Mouse (Mus musculus): ENCODE results near the gene Huwe1. TPM values are rescaled to one million over a fixed set of nuclear protein-coding genes. Genes with fewer than 3 reads are reported as not detected.

Huwe1 gene
- 100 to 1,000 TPM; 174 to 184 TPM for total RNA-seq (2021)
- long read RNA-seq, experiment 1, partial matches to known transcripts = 0 of 6 reads
- long read RNA-seq, experiment 1, other reads (novel, unspliced or antisense) = 6 of 6 reads
- long read RNA-seq, experiment 2, partial matches to known transcripts = 1 of 7 reads
- long read RNA-seq, experiment 2, other reads (novel, unspliced or antisense) = 6 of 7 reads

- peak; percentile 46 to 47 for DNase-seq (ENCODE audit: low spot score in 2 of 2)
Measured at GRCm38 (mm10) chrX:151800701-151801511, at the start of gene Huwe1. Gene Huwe1 (plus strand): TSS chrX:151800807.

- DNase-seq (ENCODE audit: low spot score in 2 of 2) = no peak
Measured at GRCm38 (mm10) chrX:151780348-151780747, 20.3 kb upstream of the Huwe1 start.

DNA sequence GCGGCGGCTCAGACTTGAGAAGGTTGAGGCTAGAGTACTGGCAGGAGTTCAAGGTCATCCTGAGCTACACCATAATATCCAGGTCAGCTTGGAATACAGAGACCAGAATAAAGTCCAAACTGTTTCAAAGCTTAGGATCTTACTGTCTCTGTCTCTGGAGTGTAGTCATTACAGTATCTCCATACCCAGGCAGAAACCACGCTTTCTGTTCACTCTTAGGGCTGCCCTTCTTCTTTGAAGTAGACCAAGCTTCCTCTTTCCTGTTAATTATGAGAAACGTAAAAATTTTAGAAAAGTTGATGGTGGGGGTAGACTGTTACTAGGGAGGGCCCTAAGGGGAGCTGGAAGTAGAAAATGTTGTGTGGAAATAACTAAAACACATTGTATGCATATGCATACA, 17.7 kb upstream of the Huwe1 start:
- no peak for DNase-seq (ENCODE audit: low spot score in 2 of 2)

- DNase-seq (ENCODE audit: low spot score in 2 of 2) = no peak
Measured at GRCm38 (mm10) chrX:151792766-151793165, 7.8 kb upstream of the Huwe1 start.

GRCm38 (mm10) chrX:151797970-151798369, 2.6 kb upstream of the Huwe1 start:
- no peak for DNase-seq (ENCODE audit: low spot score in 2 of 2)

- peak in 1 of 2 experiments; percentile 2 for DNase-seq (ENCODE audit: low spot score in 2 of 2)
Measured at GRCm38 (mm10) chrX:151802328-151802955, 1.8 kb downstream of the Huwe1 start.

DNA sequence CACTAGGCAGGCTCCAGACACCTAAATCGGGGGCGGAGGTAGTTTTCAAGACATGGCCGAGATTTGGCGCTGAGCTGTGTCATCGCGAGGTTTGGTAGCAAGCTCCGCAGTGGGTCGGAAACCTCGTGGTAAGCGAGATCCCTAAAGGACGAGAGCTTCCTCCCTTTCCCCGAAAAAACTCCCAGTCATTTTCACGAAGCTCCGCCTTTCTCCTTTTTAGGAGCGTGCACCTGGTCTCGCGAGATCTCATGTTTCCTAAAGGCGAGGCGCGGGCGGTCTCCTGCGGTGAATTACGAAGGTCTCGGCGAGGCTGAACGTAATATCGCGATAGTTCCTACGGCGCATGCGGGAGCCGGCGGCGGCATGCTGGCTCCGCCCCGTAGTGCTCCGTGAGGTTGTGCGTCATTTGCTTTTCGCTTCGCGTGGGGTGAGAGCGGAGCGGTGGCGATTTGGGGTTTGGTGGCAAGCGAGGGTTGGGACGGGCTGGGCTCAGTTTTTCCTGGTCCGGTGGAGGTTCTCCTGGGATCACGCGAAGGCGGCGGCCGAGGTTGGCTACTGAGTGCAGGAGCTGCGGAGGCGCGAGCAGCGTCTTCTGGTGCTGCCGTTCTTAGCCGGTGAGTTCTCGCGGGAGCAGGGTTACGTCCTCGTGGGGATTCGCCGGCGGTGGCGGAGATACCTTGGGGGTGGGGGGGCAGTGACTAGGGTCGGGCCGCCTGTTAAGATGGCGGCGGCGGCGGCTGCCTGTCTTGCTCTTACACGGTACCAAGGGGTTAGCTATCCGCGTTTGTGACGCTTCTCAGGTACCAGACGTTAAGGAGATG, 2.6 kb downstream of the Huwe1 start:
- DNase-seq (ENCODE audit: low spot score in 2 of 2) = peak; percentile 81

GRCm38 (mm10) chrX:151803777-151804101, 3.1 kb downstream of the Huwe1 start:
- peak; percentile 27 to 33 for DNase-seq (ENCODE audit: low spot score in 2 of 2)

DNA sequence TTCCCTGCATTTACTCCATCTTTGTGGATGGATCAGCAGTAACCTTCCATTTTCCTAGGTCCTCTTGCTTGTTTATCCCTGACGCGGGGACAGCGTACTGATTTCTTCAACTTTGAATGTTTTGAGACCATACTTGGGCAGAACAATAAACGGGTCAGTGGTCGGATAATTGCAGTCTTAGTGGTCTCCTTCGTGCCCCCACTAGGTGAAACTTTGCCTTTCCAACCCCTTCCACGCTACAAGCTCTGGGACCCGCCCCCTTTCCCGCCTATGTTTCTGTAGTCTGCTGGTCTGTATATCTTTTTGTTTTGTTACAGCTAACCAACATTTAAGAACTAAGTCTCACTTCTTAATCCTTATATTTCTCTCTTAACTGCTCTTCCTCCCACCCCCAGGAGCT, 3.8 kb downstream of the Huwe1 start:
- DNase-seq (ENCODE audit: low spot score in 2 of 2) = no peak

DNA sequence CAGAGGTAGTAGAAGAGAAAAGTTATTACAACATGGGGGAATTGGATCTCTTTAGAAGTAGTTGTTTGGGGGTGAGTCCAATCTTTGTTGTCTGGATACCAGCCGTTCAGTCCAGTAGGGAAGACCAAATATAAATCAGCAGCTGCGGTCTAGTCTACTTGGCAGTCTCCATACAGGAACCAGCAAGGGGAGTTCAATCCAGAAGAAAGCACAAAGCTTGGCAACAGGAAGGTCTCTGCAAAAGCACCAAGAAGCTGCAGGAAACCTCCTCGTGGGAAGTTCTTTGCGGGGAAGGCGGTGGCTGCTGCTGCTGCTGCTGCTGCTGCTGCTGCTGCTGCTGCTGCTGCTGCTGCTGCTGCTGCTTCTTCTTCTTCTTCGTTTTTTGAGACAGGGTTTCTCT, 10.9 kb downstream of the Huwe1 start:
- no peak for DNase-seq (ENCODE audit: low spot score in 2 of 2)

DNA sequence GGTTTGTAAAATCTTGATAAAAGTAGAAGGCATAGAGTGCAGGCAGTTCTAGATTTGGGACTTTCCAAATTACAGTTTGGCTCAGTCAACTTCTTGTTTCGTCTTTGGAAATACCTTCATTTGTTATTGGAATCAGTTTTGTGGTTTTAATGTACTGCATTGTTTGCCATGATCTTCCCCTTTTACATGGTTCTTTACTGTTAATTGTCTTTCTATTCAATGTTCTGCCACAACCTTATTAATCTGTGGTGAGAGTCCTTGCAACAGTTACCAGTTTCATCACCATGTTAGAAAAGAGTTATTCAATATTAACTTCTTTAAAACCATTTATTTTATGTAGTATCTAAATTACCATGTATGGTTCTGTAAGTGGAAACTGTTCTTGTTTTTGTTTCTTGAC, 13.0 kb downstream of the Huwe1 start:
- no peak for DNase-seq (ENCODE audit: low spot score in 2 of 2)

DNA sequence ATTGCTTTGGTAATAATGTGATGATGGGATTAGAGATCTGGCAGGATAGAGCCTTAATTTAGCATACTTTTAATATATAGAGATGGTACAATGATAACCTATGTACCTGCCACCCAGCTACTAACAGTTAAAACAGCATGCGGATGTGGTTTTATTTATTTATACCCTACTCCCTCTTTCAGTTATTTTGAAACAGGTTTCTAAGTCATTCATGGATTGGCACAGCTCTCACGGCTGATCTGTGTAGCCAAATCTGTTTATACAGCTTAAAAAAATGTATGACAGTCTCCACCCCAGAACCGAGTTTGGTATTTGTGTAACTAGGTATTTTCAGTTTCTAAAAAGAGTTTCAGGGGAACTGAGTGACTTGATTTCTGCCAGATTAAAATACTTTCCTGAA, 17.1 kb downstream of the Huwe1 start:
- DNase-seq (ENCODE audit: low spot score in 2 of 2) = no peak

GRCm38 (mm10) chrX:151828971-151829370, 28.4 kb downstream of the Huwe1 start:
- DNase-seq (ENCODE audit: low spot score in 2 of 2) = no peak

- no peak for DNase-seq (ENCODE audit: low spot score in 2 of 2)
Measured at GRCm38 (mm10) chrX:151831260-151831659, 30.7 kb downstream of the Huwe1 start.

GRCm38 (mm10) chrX:151832982-151833381, 32.4 kb downstream of the Huwe1 start:
- DNase-seq (ENCODE audit: low spot score in 2 of 2) = no peak

- DNase-seq (ENCODE audit: low spot score in 2 of 2) = peak in 1 of 2 experiments; percentile 18
Measured at GRCm38 (mm10) chrX:151859436-151859835, 58.8 kb downstream of the Huwe1 start.

DNA sequence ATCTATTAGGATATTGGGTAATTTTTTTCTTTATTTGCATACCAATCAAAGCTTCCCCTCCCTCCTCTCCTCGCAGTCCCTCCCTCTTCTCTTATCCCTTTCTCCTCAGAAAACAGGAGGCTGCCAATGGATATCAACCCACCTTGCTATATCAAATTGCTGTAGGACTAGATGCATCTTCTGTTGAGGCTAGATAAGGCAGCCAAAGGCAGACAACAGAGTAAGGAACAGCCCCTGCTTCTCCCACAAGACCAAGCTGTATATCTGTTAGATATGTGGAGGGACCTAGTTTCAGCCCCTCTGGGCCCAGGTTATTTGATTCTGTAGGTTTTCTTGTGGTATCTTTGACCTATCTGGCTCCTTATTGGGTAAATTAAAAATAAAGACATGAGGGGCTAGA, 110.1 kb downstream of the Huwe1 start:
- DNase-seq (ENCODE audit: low spot score in 2 of 2) = no peak

GRCm38 (mm10) chrX:151912267-151912666, 111.7 kb downstream of the Huwe1 start:
- no peak for DNase-seq (ENCODE audit: low spot score in 2 of 2)

GRCm38 (mm10) chrX:151929390-151929789, 128.8 kb downstream of the Huwe1 start:
- no peak for DNase-seq (ENCODE audit: low spot score in 2 of 2)

- DNase-seq (ENCODE audit: low spot score in 2 of 2) = no peak
Measured at GRCm38 (mm10) chrX:151938852-151939251, 138.2 kb downstream of the Huwe1 start.

DNA sequence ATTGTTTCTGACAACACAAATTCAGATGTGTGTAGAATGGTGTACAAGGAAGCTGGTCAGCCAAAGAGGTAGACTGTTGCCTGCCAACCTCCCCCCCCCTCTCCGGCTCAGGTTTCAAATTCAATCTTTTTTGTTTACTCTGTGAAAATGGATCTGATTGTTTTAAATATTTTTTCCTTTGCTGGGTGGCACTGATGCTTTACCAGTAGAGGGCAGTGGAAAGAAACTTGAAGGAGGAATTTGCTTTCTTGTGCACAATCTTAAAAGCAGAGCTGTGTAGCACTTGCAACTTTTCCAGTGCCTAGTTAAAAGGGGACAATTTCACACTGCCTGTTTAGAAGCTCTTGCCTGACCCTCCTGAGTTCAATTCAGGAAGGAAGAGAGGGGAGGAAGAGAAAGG, 146.4 kb downstream of the Huwe1 start:
- no peak for DNase-seq (ENCODE audit: low spot score in 2 of 2)

DNA sequence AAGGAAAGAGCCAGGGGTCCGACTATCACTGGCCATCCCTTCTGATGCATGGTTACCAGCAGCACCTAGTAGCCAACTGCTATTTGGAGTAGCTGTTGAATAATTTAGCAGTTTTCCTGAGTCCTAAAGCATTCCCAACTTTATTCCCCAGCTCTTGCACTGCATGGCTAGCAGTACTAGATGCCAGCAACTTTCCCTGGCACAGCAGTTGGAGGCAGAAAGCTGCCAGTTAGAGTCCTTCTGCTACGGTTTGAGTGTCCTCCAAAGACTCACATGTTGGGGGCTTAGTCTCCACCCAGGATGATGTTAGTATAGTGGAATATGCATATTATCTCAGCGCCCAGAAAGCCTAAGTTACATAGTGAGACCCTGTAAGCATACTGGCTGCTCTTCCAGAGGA, 147.2 kb downstream of the Huwe1 start:
- DNase-seq (ENCODE audit: low spot score in 2 of 2) = no peak
